Mouse (Mus musculus) fat pad, adult 2 months (tissue): ENCODE results near the gene Tmem143.
"Not testable (repeated sequence)": the region's sequence is repeated elsewhere in the genome, so short reads cannot be mapped to it uniquely, and the experiment has no call there.

Experiments used
- DNase-seq: peaks from one replicate; pipeline ENCODE4 v3.0.0-alpha.2; 2011; ENCODE audit warnings: low read depth, low spot score; ENCODE audit errors: extremely low read depth

Gene Tmem143

DNA sequence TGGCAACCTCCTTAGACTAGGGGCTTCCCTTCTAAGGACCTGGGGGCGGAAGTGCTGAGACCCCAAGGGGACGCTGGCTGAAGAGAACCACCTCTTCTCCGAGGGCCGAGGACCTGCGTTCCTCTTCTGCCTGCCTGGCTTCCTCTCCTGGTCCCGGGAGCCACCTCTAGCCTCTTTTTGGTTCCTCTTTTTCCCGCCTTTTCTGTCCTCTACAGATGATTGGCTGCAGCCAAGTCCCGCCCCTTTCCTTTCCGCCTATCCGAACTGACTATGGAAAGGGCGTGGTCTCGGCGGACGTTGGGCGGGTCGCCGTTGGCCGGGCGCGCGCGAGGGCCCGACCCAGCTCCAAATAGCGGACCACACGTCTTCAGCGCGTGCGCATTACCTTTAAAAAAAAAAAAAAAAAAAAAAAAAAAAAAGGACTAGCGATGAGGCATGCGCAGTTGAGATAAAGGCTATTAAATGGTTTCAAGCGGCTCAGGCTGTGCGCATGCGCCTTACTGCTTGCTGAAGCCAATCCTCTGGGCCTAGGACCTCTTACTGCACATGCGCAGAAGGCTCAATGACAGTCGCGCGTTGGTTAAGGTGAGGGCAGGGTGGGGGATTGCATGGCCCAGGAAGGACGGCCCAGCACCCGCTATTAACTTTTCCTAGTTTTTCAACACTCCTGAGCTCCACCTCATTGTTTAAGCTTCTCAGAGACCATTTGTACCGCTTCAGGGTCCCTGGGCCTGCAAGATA lies at the start of gene Tmem143, which contains the start of gene Syngr4:
Gene Tmem143, plus strand, starts transcription at position 425 of the 741 bp plus-strand sequence.
Gene Syngr4, minus strand, starts transcription at position 198 of the 741 bp plus-strand sequence.
- peak; percentile 80 for DNase-seq

DNA sequence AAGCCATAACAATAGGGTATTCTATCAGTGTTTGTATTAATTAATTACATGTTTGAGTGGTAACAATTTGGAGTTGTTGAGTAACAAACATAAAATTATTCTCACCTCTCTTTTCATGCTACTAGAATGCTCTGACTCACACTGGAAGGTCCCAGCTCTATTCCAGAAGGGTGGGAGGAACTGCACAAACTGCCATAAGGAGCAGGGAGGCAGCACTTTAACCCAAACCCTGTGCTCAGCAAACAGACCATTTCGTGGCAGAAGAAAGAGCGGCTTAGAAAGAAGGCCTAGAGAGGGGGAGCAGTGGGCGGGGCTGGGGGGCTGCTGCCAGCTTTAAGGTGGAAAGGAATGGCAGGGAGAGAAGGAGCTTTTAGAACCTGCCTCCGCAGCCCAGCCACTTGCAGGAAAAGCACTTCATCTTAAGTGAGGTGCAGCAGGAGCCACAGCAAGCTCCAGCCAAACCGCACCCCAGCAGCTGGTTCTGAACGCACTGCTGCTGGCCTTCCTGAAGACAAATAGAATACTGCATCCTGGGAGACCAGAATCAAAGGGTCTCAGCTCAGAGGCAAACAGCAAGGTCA lies 48.2 kb upstream of the Tmem143 start:
- no peak for DNase-seq

DNA sequence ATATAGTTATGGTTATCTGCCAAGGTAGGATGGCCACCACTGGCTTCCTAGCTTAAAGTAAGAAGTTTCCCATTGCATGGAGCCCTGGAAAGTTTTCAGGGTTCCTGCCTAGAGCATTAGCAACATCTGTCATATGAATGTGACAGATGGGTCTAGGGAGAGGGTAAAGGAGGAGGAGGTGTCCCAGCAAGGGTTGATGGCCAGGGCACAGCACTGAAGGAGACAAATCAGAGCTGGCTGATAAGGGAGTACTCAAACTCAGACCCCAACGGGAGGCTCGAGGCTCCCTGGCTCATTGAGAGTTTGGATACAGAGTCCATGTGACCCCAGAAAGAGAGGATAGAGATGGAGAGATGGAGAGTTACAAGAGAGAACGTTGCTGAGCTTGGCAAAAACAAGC lies 46.1 kb upstream of the Tmem143 start:
- no peak for DNase-seq

DNA sequence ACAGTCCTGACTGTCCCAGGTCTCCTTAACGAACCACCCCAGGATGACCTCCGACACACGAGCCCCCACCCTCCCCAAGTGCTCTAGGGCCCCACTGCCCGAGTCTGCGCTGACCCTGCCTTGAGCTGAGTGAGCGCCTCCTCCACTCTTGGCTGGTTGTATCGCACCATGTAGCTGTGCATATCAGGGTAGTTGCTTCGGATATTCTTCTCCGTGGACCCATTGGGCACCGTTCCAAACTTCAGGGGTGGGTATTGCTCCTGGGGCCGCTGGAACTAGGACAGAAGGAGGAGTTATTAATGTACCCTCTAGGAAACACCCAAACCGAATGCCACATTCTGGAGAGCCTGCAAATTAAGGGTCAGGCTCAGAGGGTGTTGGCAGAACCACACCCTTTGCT lies 43.7 kb upstream of the Tmem143 start:
- DNase-seq = no peak

DNA sequence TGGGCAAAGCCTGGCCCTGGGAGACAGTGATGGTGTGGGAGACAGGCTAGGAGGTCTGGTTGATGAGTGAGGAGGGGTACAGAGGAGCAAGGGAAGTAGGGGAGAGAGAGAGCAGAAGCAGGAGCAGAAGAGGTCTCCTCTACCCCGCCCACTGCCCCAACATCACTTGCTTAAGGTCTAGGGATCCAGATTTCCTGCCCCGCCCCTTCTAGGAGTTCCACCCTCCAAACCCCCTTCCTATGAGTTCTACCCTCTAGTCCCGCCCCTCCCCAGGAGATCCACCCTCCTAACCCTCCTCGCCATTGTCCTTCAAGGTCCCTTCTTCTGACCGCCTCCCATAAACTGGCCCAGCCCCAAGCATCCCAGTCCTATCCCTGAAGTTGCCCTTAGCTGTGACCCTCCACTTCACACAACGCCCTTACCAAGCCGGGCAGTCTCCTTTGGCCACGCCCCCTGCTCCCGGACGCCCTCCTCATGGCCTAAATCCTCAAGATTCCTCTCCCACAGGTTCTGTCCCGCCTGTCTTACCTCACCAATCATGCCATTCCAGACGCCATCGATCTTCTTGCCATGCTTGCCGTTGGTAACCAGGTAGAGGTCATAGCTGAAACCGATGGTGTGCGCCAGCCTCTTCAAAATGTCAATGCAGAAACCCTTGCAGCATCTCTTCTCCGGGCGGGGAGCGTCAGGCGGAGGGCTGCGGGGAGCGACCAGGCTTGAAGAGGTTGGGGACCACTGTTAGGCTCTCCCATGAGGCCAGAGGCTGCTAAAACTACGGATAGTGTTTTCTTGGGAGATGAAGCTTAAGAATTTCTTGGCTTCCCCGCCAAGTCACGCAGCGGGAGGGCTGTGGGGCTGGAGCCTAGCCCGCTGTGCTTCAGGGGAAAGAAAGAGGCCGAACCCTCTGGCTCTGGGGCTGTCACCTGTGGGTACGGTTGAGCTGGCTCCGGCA lies 39.5 kb upstream of the Tmem143 start:
- no peak for DNase-seq

DNA sequence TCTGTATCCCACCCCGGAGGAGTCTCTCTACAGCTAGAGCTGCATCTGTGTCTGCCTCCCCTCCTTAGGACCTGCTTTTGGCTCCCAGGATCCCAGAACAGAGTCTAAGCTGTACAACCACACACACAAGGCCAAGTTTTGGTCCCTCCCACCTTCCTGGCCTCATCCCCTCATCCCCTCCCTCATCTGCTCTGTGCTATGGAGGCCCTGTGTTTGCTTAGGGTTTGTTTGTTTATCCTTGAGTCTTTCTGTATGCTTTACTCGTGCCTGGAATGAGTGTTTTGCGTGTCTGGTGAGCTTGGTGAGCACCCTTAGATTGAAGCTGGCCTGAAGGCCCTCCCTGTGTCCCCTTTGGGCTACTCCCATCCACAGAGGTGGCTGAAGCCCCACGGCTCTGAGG lies 37.7 kb upstream of the Tmem143 start:
- DNase-seq = no peak

DNA sequence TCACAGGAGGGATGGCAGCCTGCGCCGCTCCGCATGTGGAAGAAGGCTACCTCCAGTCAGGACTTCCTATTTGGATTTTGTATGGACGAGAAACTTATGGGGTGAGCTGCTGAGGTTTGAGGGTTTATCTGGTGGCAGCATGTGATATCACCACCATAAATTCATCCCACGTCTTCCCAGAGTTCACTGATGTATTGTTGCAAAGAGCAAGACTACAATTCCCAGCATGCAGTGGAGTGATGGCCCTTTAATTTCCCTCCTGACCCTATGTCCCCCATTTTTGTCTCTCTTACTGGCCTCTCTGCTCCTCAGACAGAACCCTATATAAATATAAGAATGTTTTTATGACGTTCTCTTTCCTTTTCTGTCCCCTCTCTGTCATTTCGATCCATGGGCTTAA lies 33.9 kb upstream of the Tmem143 start:
- no peak for DNase-seq

DNA sequence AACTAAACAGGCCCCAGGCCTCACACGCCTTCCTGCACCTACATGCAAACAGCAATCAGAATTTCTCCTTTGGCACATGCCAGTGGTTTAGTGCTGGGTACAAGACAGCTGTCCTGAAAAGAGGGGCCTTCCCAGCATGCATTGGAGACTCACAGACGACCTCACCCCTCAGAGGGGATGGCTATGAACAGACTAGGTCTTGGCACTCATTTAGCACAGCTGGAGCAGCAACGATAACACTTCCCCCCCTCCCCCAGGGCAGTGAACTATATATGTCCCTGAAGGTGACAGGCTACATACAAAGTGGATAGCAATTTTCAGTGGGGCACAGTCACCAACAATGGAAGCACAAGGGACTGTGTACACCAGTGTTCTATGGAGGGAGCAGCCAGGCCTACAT lies 32.3 kb upstream of the Tmem143 start:
- no peak for DNase-seq

DNA sequence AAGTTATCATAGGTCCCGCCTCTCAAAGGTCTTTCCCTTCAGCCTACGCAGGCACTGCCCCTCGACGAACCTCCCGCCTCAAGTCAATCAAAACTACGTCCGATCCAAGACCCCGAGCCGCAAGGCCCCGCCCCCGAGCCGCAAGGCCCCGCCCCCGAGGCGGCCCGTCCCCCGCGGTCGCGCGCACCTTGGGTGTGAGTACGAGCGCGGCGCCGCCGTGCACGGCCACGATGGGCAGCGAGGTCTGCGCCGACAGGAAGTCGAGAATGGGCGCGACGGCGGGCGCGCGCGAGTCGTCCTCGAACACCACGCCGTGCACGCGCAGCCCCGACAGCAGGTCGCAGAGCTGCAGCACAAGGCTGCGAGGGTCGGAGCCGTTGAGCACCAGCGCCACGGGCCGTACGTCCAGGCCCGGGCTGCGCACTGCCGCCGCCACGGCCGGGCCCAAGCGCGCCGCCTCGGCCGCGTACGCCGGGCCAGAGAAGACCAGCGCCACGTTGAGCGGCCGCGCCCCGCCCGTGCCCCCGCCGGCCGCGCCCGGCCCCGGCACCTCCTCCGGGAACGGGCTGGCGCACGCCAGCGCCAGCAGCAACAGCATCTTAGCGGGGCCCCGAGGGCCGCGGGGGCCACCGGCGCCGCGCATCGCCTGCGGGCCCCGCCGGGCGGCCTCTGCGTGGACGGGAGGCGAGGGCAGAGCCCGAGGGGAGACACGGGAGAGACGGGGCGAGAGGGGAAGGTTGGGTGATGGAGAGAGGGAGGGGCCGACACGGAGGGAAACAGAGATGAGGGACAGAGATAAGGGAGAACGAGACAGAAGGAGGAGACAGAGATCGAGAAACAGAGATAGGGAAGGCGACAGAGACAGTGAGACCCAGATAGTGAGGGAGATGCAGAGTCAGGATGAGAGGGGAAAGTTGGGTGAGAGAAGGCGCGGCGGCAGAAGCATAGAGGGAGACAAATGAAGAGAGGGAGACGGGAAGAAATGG lies 30.5 kb upstream of the Tmem143 start:
- no peak for DNase-seq

DNA sequence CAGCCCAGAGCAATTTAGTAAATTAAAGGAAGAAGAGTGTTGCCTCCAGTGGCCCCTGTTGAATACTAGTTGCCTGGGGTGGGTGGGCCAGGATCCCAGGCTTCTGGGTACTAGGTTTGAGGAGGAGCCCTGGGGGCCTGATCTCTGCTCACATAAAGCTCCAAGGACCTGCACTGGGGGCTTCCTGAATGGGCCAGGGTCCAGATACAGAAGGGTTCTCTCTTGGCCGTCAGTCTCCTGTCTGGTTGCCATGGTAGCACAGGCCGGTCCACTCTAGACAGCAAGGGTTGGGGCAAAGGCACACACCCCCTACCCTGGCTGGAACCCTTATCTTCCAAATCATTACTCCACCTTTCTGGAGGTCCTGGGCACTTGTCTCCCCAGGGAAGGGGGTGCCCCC lies 28.9 kb upstream of the Tmem143 start:
- DNase-seq = no peak

DNA sequence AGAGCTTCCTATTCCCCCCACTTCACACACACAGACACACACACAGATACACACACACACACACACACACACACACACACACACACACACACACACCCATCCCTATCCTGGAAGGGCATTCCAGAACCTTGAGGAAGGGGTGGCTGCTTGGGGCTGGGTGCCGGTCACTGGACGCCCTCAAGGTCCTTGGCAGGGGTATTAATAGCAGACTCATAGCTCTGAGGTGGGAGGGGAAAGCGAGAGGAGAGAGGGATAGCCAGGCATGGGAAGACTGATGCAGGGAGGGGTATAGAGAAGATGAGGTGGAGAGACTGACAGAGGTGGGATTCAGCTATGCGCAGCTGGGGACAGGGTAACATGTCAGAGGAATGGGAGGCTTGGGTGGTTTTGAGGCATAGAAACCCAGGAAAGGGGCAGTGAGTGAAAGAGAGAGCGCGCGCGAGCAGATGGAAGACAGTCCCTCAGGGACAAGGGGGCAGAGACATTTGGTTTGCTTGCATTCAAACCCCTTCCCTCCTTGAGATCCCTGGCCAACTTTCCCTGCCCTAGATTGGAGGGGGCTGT lies 27.6 kb upstream of the Tmem143 start:
- DNase-seq = no peak

DNA sequence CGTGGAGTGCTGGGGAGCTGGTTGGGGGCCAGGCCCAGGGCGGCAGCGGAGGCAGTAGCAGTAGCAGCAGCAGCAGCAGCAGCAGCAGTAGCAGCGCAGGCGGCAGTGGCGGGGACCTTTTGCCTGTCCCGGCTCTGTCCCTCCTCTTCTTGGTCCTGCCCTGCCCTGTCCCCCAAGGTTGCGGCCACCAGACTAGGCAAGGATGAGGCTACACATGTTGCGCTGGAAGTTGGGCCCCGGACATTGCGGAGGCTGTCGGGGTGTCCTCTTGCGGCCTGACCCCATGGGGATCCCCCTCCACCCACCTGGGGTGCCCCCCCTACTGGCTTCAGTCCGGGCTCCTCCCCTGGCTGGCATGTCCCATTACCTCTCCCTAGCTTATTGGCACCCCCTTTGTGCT lies 27.0 kb upstream of the Tmem143 start:
- no peak for DNase-seq

DNA sequence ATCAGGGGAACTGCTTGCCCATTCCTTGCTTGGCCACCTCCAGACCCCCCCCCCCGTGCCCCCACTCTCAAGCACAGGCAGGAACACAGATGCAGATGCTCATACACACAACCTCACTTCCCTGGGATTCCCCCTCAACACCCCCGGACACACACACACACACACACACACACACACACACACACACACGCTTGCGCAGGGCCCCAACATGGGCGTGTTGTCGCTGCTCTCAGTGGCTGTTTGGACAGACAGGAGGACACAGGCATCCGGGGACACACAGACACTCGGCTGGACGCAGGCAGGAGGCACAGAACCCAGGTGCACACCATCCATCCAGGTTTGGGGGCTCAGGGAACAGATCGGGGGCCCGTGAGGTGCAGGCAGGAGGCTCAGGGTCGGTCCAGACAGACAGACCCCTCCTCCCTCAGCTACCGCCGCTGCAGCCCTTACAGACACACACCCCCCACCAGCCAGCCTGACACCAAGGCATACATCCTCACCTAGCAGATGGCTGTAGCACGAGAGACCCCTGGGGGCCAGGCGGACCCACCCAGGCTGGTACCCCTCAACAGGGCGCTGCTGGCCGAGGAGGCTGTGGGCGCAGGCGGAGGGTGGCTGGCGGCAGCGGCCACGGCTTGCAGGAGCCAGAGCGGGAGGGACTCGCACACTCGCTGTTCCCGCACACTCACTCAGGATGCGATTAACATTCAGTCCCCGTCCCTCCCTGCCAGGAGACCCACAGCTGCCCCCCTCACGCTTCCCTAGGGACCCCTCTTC lies 26.3 kb upstream of the Tmem143 start:
- no peak for DNase-seq

DNA sequence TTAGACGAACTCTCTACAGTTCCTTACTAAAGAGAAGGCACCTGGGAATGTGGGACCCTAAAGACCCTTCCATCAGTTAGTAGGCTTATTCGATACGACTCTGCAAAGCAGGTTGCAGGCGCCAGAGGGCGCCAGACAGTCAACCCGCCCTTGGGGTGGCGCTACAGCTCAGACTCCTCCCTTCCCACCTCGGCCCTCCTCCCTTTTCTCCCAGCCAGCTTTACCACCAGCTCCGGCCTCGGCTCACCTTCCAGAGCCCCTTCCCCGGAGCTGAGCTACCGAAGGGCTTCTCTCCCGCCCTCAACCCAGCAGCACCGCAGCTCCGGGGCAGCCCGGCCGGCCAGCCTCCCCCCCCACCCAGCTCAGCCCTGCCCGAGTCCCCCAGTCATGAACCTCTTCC lies 24.1 kb upstream of the Tmem143 start, which contains the start of gene Kdelr1:
Gene Kdelr1, plus strand, starts transcription at position 149 of the 400 bp plus-strand sequence.
- no peak for DNase-seq

DNA sequence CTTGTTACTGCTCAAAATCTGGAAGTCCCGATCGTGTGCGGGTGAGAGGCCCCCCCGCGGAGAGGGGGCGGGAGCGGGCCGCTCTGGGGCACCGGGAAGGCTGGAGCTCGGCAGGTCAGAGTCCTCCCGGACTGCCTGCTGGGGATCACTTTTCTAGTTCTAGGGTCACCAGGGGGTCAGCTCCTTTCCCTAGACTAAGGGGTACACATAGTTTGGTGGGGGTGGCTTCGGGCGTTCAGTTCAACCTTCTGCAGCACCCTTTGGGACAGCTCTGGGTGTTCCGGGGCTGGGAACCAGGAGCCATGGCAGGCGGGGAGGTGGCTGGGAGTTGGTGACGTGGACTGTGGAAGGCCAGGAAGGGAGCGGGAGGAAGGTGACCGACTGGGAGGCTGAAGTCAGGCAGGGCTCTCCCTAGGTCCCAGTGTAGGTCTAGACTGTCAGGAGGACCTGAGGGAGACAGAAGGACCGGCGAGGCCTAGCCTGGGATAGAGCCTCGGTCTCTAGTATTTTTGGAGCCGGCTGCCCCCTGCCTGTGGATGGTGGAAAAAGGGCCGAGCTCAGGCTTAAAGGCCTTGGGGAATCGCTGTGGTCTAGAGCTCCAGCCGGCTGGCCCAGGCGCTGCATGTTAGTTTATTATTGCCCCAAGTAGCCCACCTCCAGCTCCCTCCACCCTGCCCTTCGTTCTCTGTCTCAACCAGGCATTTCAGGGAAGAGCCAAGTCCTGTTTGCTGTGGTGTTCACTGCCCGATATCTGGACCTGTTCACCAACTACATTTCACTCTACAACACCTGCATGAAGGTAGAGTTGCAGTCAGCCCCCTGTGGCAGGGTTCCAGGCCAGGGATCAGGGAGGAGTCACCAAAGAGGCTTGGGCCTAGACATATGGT lies 23.4 kb upstream of the Tmem143 start:
- DNase-seq = no peak

DNA sequence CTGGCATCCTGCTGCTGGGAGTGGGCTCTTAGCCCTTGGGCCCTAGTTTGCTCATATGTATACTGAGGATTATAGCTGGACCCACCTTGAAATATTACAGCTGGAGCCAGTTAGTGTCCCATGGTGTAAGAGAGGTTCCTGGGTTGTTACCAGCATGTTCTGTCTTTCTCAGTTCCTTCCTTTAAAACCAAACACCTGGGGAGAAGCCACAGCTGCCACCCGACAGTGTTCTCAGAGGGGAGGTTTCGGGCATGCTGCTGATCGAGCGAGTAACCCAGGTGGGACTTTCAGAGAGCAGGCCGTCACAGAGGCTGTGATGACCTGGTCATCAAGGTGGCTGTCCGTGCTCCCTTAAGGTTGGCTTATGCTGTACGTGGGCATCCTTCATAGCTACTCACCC lies 19.8 kb upstream of the Tmem143 start:
- no peak for DNase-seq

DNA sequence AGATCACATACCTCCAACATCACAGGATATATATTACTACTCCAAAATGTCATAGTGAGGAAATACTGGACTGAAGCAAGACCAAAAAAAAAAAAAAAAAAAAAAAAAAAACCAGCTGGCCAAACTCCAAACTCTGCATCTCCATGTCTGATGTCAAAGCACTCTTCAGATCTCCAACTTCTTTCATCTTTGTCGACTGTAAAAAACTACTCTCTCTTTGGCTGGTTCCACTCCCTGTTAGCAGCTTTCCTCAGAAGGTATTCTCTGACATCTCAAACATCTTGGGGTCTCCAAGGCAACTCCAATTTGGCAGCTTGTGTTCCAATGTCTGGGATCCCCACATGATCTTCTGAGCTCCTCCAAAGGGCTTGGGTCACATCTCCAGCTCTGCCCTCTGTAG lies 18.5 kb upstream of the Tmem143 start, which contains the start of gene Grin2d:
Gene Grin2d, minus strand, starts transcription at position 101 of the 400 bp plus-strand sequence.
- DNase-seq = not testable (repeated sequence)

DNA sequence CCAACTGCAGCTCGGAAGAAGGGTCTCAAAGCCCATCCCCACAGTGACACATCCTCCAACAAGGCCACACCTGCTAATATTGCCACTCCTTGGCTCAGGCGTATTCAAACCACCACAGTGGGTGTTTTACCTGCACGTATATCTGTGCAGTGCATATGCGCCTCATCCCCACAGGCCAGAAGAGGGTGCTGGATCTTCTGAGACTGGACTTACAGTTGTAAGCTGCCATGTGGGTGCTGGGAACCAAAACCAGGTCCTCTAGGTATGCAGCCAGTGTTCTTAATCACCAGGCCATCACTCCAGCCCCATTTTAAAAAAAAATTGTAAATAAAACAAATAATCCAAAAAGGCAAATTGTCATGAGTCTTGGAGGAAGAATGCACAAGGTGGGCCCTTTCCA lies 16.2 kb upstream of the Tmem143 start:
- no peak for DNase-seq
